Mouse (Mus musculus) cerebellum, adult 2 months (tissue): Measurements from ENCODE around the gene Atp8b4.

Experiments used
- CTCF ChIP-seq: fragments of 200-500 bp; IDR thresholded peaks from 2 replicates; pipeline ENCODE4 v1.5.1; 2011; ENCODE audit warnings: low read depth, mild to moderate bottlenecking, control low read depth, low read length, moderate library complexity, borderline replicate concordance; ENCODE audit not compliant: insufficient read depth
- POLR2A ChIP-seq: fragments of 200-500 bp; IDR thresholded peaks from 2 replicates; pipeline ENCODE4 v1.6.1; 2011; ENCODE audit warnings: low read length, control low read depth, borderline replicate concordance; ENCODE audit not compliant: insufficient read depth

DNA sequence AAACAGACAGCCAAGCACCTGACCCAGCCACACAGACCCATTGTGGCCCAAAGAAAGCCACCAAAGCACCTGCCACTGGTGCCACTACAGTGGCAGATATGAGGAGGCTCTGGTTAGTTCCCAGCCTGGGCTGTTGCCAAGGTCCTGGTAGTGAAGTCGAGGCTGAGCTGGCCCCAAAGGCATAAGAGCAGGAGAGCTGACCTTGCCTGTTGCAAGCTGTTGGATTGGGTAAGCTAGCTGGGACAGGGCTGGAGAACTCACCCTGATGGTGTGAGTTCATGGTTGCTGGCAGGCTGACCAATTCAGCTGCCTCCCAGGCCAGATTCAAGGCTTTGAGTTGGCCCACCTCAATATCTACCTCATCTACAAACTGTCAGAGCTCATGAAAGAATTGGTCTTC lies 4.7 kb upstream of the Atp8b4 start:
- no peak for TF ChIP-seq CTCF
- no peak for TF ChIP-seq POLR2A
